Mouse (Mus musculus) G1E (cell line): ENCODE results near the gene Cbx1.

Experiments
- CTCF ChIP-seq: IDR thresholded peaks from 2 replicates; pipeline ENCODE4 v1.5.1; 2012; ENCODE audit warnings: low read depth, low read length, inconsistent platforms, mixed read lengths
- GATA1 ChIP-seq: IDR thresholded peaks from 2 replicates; pipeline ENCODE4 v1.6.1; 2012; ENCODE audit warnings: borderline replicate concordance, low read length, inconsistent platforms, mixed read lengths
- GATA2 ChIP-seq: IDR thresholded peaks from 2 replicates; pipeline ENCODE4 v1.6.1; 2012; ENCODE audit warnings: low read depth, low read length, inconsistent platforms, borderline replicate concordance

DNA sequence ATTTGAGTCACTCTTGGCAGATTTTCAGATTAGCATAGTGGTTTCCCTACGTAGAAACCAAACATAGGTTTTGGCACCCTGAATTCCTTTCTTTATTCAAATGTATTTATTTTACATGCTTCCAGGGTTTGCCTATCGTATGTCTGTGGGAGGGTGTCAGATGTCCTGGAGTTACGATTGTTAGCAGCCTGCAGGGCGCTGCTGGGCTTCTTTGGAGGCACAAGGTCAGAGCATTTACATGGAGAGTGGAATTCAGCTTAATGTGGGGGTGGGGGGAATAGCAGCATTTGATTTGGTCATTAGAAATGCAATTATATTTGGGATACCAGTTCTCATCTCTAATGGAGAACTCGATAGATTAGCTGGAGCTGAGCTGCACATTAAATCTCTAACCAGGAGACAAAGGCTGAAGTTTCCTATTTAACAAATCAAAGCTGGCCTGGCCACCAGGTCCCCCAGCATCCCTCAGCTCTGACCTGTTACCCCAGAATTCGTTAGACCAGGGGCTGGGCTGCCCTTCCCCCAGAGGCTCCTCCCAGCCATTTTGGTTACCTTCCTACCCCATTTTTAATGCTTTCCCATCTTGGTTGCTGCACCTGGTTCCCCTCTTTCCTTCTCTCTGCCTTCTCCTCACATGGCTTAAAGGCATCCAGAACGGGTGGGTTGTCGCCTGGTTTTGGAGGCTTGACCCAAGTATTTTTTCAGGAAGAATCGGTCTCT is 2.0 kb upstream of the Cbx1 start:
- no peak for TF ChIP-seq GATA2
- no peak for TF ChIP-seq CTCF
- TF ChIP-seq GATA1, result no peak
